Mouse (Mus musculus) MEL-GATA-1-ER (cell line): ENCODE data around the gene Anp32e.

Experiments used
- DNase-seq: peaks from one replicate; pipeline ENCODE4 v3.0.0-alpha.2; 2012; ENCODE audit warnings: low read depth; ENCODE audit errors: extremely low read depth

Gene Anp32e

DNA sequence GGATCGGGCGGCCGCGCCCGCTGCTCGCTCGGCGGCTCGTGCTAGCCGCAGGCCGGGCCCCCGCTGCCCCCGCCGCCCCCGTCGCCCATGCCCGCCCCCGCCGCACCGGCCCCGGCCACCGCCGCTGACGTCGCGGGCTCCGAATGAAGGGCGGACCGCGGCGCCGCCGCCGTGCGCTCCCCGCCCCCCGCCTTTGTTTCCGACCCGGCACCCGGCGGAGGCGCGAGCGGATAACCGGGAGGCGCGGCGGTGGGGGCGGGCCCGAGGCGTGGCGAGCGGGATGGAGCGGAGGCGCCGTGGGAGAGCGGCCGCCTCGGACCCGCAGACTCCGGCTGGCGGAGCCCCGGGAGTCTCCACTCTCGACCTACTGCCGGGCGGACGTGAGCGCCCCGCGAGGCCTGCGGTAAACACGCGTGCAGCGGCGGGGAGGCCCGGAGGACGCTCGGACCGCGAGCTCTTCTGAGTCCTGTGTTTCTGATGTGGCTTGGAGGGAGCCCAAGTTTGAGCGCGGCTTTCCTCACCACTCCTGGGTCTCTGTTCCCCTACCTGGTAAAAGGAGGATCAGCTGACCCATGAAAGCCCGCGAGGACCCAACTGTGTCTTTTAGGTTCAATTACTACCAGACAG, 66.9 kb downstream of the Anp32e start, which contains the start of gene Plekho1:
TSS of gene Plekho1 (minus strand) at position 200 of the 627 bp plus-strand sequence.
- DNase-seq: no peak

DNA sequence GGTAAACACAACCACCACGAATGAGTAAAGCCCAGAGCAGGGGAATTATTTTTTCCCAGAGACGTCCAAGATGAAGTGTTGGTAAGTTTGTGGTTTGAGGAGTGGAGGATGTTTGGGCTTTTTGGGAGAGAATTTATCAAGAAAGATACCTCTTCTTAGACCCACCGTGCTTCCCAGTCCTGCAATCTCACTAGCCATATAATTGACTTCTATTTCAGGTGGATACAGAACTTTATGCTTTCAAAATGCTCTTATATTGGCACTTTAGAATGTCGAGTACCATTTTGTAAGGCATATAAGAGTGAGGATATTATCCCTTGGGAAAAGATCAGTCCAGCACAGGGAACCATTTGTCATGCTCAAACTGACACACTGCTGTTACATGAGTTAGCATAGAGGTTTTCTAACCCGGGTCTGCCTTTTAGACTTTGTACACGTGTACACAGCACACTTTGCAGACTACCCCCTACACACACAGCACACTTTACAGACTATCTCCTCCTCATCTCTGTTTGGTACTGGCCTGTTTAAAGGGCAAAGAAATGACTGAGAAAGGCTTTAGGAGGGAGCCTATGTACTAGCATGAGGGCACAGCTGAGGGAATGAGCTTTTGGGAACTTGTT, 67.5 kb downstream of the Anp32e start:
- no peak for DNase-seq
